Mouse (Mus musculus): ENCODE results near the gene Hist1h2bk. TPM values are rescaled to one million over a fixed set of nuclear protein-coding genes. Genes with fewer than 3 reads are reported as not detected.
A peak's percentile ranks its signal among the peaks of the same experiment; 100 is the strongest.

Hist1h2bk gene
- total and polyA plus RNA-seq, 3 experiments, result 5.7 to 2,495 TPM; not detected in 1

DNA sequence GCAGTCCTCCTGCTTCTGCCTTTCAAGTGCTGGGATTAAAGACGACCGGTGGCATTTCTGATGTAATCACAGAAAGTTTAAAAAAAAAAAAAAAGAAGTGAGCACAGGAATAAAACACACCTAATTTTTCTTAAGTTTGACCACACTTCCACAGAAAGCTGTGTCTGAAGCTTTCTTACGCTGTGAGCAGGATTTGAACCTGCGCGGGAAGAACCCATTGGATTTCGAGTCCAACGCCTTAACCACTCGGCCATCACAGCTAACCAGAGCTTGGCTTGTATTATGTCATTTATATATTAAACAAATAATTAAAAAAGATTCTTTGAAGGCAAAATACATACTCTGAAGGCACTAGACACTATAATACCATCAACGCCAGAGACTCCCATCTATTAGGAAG is 13.4 kb upstream of the Hist1h2bk start:
- H3K36me3 ChIP-seq (ENCODE audit: control insufficient read depth in 1 of 2, insufficient read depth in 2 of 2, low read length in 2 of 2), result peaks cover 0 to 2% of the 10 kb centered on the region in 2 experiments; a peak in 2 of 4 replicates
- H3K27ac ChIP-seq (ENCODE audit: control insufficient read depth, low read depth, low read length), result peak overlapping the region; percentile 47; the same call in 1 of the 2 replicates
- no peaks in the 10 kb centered on the region for H3K9me3 ChIP-seq (replicated peaks; ENCODE audit: insufficient read depth, low read length)
- TF ChIP-seq CHD2 (IDR thresholded peaks at IDR 0.05; ENCODE audit: low read length), result no peak
- peak; percentile 100 for TF ChIP-seq TBP (IDR thresholded peaks at IDR 0.05; ENCODE audit: low read depth, low read length)
- no peaks in the 10 kb centered on the region; the same call in 1 of the 2 replicates for H3K79me2 ChIP-seq (ENCODE audit: control insufficient read depth, insufficient read depth, low read length, poor library complexity)
- H3K27me3 ChIP-seq (ENCODE audit: control insufficient read depth in 1 of 2, insufficient read depth in 2 of 2, low read length in 2 of 2), result no peaks in the 10 kb centered on the region
- peaks cover 0 to 3% of the 10 kb centered on the region in 2 experiments; a peak in 1 of 4 replicates for H3K4me1 ChIP-seq (ENCODE audit: control insufficient read depth in 1 of 2, insufficient read depth in 2 of 2, low read length in 2 of 2)
- peak; percentile 93 for DNase-seq (ENCODE audit: low read depth, low spot score)
- peak overlapping the region; percentile 60 to 80 for H3K4me3 ChIP-seq (ENCODE audit: control insufficient read depth in 1 of 2, insufficient read depth in 1 of 2, low read depth in 2 of 2, low read length in 2 of 2)
- H3K9ac ChIP-seq (ENCODE audit: control insufficient read depth, low read depth, low read length, poor library complexity, severe bottlenecking), result peak overlapping the region; percentile 72

- Histone ChIP-seq H3K27ac (ENCODE audit: control insufficient read depth, low read depth, low read length) (no peak overlapping the region), H3K4me1 (ENCODE audit: control insufficient read depth in 1 of 2, insufficient read depth in 2 of 2, low read length in 2 of 2) (peaks cover 0 to 3% of the 10 kb centered on the region in 2 experiments; a peak in 1 of 4 replicates)
Observed at GRCm38 (mm10) chr13:22026058-22027031, 9.3 kb upstream of the Hist1h2bk start.

GRCm38 (mm10) chr13:22028673-22029460 is 6.8 kb upstream of the Hist1h2bk start:
- no peaks in the 10 kb centered on the region for H3K9me3 ChIP-seq (replicated peaks; ENCODE audit: insufficient read depth, low read length)
- H3K36me3 ChIP-seq (ENCODE audit: control insufficient read depth in 1 of 2, insufficient read depth in 2 of 2, low read length in 2 of 2), result no peaks in the 10 kb centered on the region; a peak in 2 of 4 replicates
- H3K27me3 ChIP-seq (ENCODE audit: control insufficient read depth in 1 of 2, insufficient read depth in 2 of 2, low read length in 2 of 2), result no peaks in the 10 kb centered on the region
- peak overlapping the region; percentile 28; the same call in 1 of the 2 replicates for H3K27ac ChIP-seq (ENCODE audit: control insufficient read depth, low read depth, low read length)
- peak; percentile 93 for DNase-seq (ENCODE audit: low read depth, low spot score)
- H3K9ac ChIP-seq (ENCODE audit: control insufficient read depth, low read depth, low read length, poor library complexity, severe bottlenecking), result peak overlapping the region; percentile 83
- H3K79me2 ChIP-seq (ENCODE audit: control insufficient read depth, insufficient read depth, low read length, poor library complexity), result no peaks in the 10 kb centered on the region; the same call in 1 of the 2 replicates
- H3K4me3 ChIP-seq (ENCODE audit: control insufficient read depth in 1 of 2, insufficient read depth in 1 of 2, low read depth in 2 of 2, low read length in 2 of 2), result peak overlapping the region; percentile 60 to 80
- TF ChIP-seq TBP (IDR thresholded peaks at IDR 0.05; ENCODE audit: low read depth, low read length), result peak; percentile 100
- no peak for TF ChIP-seq JUND (IDR thresholded peaks at IDR 0.05; ENCODE audit: low read depth, low read length)
- TF ChIP-seq CTCF (IDR thresholded peaks at IDR 0.05 in 2 of 3, conservative IDR thresholded peaks at IDR 0.05 in 1 of 3; ENCODE audit: control insufficient read depth in 1 of 3, insufficient read depth in 1 of 3, low read depth in 2 of 3, low read length in 3 of 3, poor library complexity in 1 of 3, severe bottlenecking in 1 of 3), result peak in 2 of 3 experiments; percentile 71 to 84; a peak in 4 of 6 replicates
- peaks cover 0 to under 1% of the 10 kb centered on the region in 2 experiments; a peak in 2 of 4 replicates for H3K4me1 ChIP-seq (ENCODE audit: control insufficient read depth in 1 of 2, insufficient read depth in 2 of 2, low read length in 2 of 2)

More at GRCm38 (mm10) chr13:22026058-22027031, 9.3 kb upstream of the Hist1h2bk start:
- peak; percentile 100 for TF ChIP-seq TBP (IDR thresholded peaks at IDR 0.05; ENCODE audit: low read depth, low read length)
- TF ChIP-seq ETS1 (IDR thresholded peaks at IDR 0.05; ENCODE audit: low read depth, low read length), result no peak
- no peaks in the 10 kb centered on the region for H3K9me3 ChIP-seq (replicated peaks; ENCODE audit: insufficient read depth, low read length)
- peak; percentile 88 for DNase-seq (ENCODE audit: low read depth, low spot score)
- H3K27me3 ChIP-seq (ENCODE audit: control insufficient read depth in 1 of 2, insufficient read depth in 2 of 2, low read length in 2 of 2), result no peaks in the 10 kb centered on the region
- H3K79me2 ChIP-seq (ENCODE audit: control insufficient read depth, insufficient read depth, low read length, poor library complexity), result no peaks in the 10 kb centered on the region; the same call in 1 of the 2 replicates
- peak overlapping the region; percentile 63 for H3K9ac ChIP-seq (ENCODE audit: control insufficient read depth, low read depth, low read length, poor library complexity, severe bottlenecking)
- peaks cover 0 to 2% of the 10 kb centered on the region in 2 experiments; a peak in 2 of 4 replicates for H3K36me3 ChIP-seq (ENCODE audit: control insufficient read depth in 1 of 2, insufficient read depth in 2 of 2, low read length in 2 of 2)
- H3K4me3 ChIP-seq (ENCODE audit: control insufficient read depth in 1 of 2, insufficient read depth in 1 of 2, low read depth in 2 of 2, low read length in 2 of 2), result peak overlapping the region; percentile 58 to 68

Data from MEL (cell line).